In the genomic region with DNA sequence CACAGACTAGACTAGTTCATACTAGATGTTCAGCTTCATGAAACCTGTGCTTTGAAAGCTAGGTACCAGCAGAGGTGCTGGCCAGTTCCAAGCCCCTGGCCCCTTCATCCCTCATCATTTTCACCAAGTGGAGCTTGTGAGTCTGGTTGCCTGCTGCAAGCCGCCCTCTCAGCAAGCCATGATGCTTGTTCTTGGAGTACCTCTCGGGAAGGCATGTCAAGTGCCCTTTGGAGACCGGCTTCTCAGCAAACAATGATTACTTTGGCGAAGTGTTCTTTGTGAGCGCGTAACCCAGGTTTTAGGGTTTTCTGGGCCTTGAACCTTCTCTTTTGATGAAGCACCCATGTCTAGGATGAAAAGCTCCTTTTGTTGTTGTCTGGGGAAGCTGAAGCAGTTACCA, we compare ENCODE assay signal across 18 mouse cellular contexts.
"Had no signal": no experiment of that assay in that cellular context is flagged by ENCODE, and none has a peak within 500 bp of the region (broad histone marks: within the 10 kb centered on the region; RNA-seq: fewer than 3 reads in every experiment).

No protein-coding gene starts in this region.

- H3K27me3 ChIP-seq: stomach, embryonic 15.5 days had no signal

- ATAC-seq: midbrain, embryonic 16.5 days had no signal

- H3K9me3 ChIP-seq: limb, embryonic 15.5 days; liver, embryonic 13.5 days; liver, embryonic 15.5 days; midbrain, embryonic 12.5 days; neural tube, embryonic 12.5 days; stomach, embryonic 15.5 days had no signal

- H3K36me3 ChIP-seq: limb, embryonic 15.5 days; liver, embryonic 13.5 days; liver, embryonic 15.5 days; midbrain, embryonic 12.5 days; neural tube, embryonic 12.5 days; stomach, embryonic 15.5 days had no signal

- DNase-seq: liver, embryonic 13.5 days; midbrain, embryonic 14.5 days; right cerebral cortex, postnatal 14 days; thymus, adult 2 months; thymus, postnatal 25 days; thymus, postnatal 4 days had no signal

- H3K4me3 ChIP-seq: limb, embryonic 15.5 days; liver, embryonic 13.5 days; liver, embryonic 15.5 days; megakaryocyte, embryonic 14.5 days; midbrain, embryonic 12.5 days; myocyte; neural tube, embryonic 12.5 days; stomach, embryonic 15.5 days had no signal

- H3K9ac ChIP-seq: limb, embryonic 15.5 days; liver, embryonic 13.5 days; liver, embryonic 15.5 days; liver, postnatal 0 days; midbrain, embryonic 12.5 days; neural tube, embryonic 12.5 days; stomach, embryonic 15.5 days had no signal

- H3K27ac ChIP-seq: limb, embryonic 15.5 days; liver, embryonic 13.5 days; liver, embryonic 15.5 days; macrophage; midbrain, embryonic 12.5 days; neural tube, embryonic 12.5 days; stomach, embryonic 15.5 days; stomach, postnatal 0 days had no signal

- H3K4me1 ChIP-seq: liver, embryonic 13.5 days; liver, embryonic 15.5 days; megakaryocyte, embryonic 14.5 days had no signal

- H3K4me2 ChIP-seq: limb, embryonic 15.5 days; liver, embryonic 11.5 days; liver, embryonic 13.5 days; liver, embryonic 15.5 days; midbrain, embryonic 12.5 days; neural tube, embryonic 12.5 days; stomach, embryonic 15.5 days had no signal
